Mouse (Mus musculus) embryonic facial prominence, embryonic 14.5 days (tissue): Measurements from ENCODE around the gene Tspoap1. TPM values are rescaled to one million over a fixed set of nuclear protein-coding genes. Genes with fewer than 3 reads are reported as not detected.
A peak's percentile ranks its signal among the peaks of the same experiment; 100 is the strongest.

Source experiments
- ATAC-seq: fragments of 200-750 bp; cut with Nextera tagmentation; 2 replicates; pipeline ENCODE4 v1.8.0; 2017; ENCODE audit warnings: low read depth, moderate number of reproducible peaks, moderate TSS enrichment
- DNase-seq: peaks from one replicate; pipeline ENCODE4 v3.0.0-alpha.2; 2015; ENCODE audit warnings: low spot score
- H3K27ac ChIP-seq: fragments of 300-500 bp; sonication (generic); replicated peaks from 2 replicates; pipeline ENCODE4 v1.5.1; 2014; ENCODE audit warnings: low read depth, mild to moderate bottlenecking, low read length, moderate library complexity
- H3K27me3 ChIP-seq: fragments of 300-500 bp; sonication (generic); replicated peaks from 2 replicates; pipeline ENCODE4 v1.6.1; 2014; ENCODE audit warnings: low read length; ENCODE audit not compliant: control insufficient read depth, insufficient read depth
- H3K36me3 ChIP-seq: fragments of 300-500 bp; sonication (generic); 2 replicates; pipeline ENCODE4 v1.6.1; 2014; ENCODE audit warnings: low read length, mixed read lengths; ENCODE audit not compliant: control insufficient read depth, insufficient read depth
- H3K4me1 ChIP-seq: fragments of 300-500 bp; sonication (generic); 2 replicates; pipeline ENCODE4 v1.6.1; 2014; ENCODE audit warnings: antibody characterized with exemption, low read length; ENCODE audit not compliant: control insufficient read depth, insufficient read depth
- H3K4me2 ChIP-seq: fragments of 300-500 bp; sonication (generic); 2 replicates; pipeline ENCODE4 v1.6.1; 2014; ENCODE audit warnings: low read depth, mild to moderate bottlenecking, low read length, moderate library complexity, mixed read lengths
- H3K4me3 ChIP-seq: fragments of 300-500 bp; sonication (generic); 2 replicates; pipeline ENCODE4 v1.5.1; 2014; ENCODE audit warnings: low read depth, mild to moderate bottlenecking, low read length
- H3K9ac ChIP-seq: fragments of 300-500 bp; sonication (generic); 2 replicates; pipeline ENCODE4 v1.6.1; 2014; ENCODE audit warnings: low read depth, mild to moderate bottlenecking, low read length, moderate library complexity, mixed read lengths
- H3K9me3 ChIP-seq: fragments of 300-500 bp; sonication (generic); 2 replicates; pipeline ENCODE4 v1.6.1; 2016; ENCODE audit warnings: low read length; ENCODE audit not compliant: control insufficient read depth
- WGBS: fragments of 180-500 bp; shearing (Covaris S2); extraction: QIAGEN DNeasy Blood & Tissue Kit; methylation state at CpG from one replicate; pipeline ENCODE4 v1.1.7; 2014; 5-methylcytosine and 5-hydroxymethylcytosine counted together
- polyA plus RNA-seq: library from polyadenylated mRNA; unstranded; fragments of >200 nt; fragmentation: Nextera tagmentation; extraction: Ambion mirVana; gene quantifications from 2 replicates; pipeline ENCODE4 v1.2.1, GENCODE M21; 2014

Tspoap1 gene
- polyA plus RNA-seq, 1 experiment from 2014 or later: 1.9 TPM

- no peak for DNase-seq
- peaks cover 7% of the 10 kb centered on the region for H3K4me1 ChIP-seq
- peaks cover 79% of the 10 kb centered on the region for H3K27me3 ChIP-seq
- H3K4me2 ChIP-seq: no peak overlapping the region
- H3K9ac ChIP-seq: no peak overlapping the region
- WGBS: 77% methylated on average over 14 of the region's 14 CpGs
- H3K9me3 ChIP-seq: no peaks in the 10 kb centered on the region
- no peak for ATAC-seq
- H3K36me3 ChIP-seq: no peaks in the 10 kb centered on the region
- H3K4me3 ChIP-seq: no peak overlapping the region
- no peak overlapping the region for H3K27ac ChIP-seq
Observed at GRCm38 (mm10) chr11:87761806-87762701, 1.7 kb downstream of the Tspoap1 start.

- Histone ChIP-seq H3K4me3 (peak overlapping the region; percentile 48; the same call in 1 of the 2 replicates), H3K4me2 (peak overlapping the region; percentile 92; the same call in 1 of the 2 replicates), H3K27me3 (peaks cover 79% of the 10 kb centered on the region), H3K9me3 (no peaks in the 10 kb centered on the region), H3K27ac (no peak overlapping the region), H3K9ac (no peak overlapping the region; the same call in 1 of the 2 replicates), H3K36me3 (no peaks in the 10 kb centered on the region), H3K4me1 (peaks cover 7% of the 10 kb centered on the region)
- ATAC-seq (no peak), DNase-seq (no peak)
- 39% methylated on average over 12 of the region's 12 CpGs for WGBS
Observed at GRCm38 (mm10) chr11:87762702-87763385, 2.5 kb downstream of the Tspoap1 start.

DNA sequence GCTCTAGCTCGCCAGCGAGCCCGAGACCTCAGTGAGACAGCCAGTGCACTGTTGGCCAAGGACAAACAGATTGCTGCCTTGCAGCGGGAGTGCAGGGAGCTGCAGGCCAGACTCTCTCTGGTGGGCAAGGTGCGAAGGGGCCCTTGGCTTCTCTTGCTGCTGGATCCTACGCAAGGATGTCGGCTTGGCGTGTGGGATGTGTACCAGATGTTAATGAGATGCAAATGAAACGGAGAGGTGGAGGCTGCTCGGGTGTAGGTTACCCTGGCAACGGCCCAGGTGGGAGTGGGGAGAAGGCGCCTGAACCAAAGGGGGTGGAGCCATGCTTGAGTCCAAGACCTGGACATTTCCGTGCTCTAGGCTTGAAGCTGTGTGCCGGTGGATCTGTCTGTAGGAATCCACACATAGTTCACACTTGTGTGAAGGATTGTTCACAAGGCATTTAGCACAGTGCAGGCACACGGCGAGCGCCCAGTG lies 3.2 kb downstream of the Tspoap1 start:
- DNase-seq (peak; percentile 79), ATAC-seq (peak; percentile 70)
- no peaks in the 10 kb centered on the region for H3K9me3 ChIP-seq
- peak overlapping the region; percentile 92 for H3K4me2 ChIP-seq
- peak overlapping the region; percentile 68 for H3K9ac ChIP-seq
- H3K36me3 ChIP-seq: no peaks in the 10 kb centered on the region
- peaks cover 7% of the 10 kb centered on the region for H3K4me1 ChIP-seq
- H3K4me3 ChIP-seq: peak overlapping the region; percentile 48
- peaks cover 79% of the 10 kb centered on the region for H3K27me3 ChIP-seq
- no peak overlapping the region for H3K27ac ChIP-seq
- 2% methylated on average over 16 of the region's 17 CpGs for WGBS

GRCm38 (mm10) chr11:87763988-87764876 lies 3.9 kb downstream of the Tspoap1 start:
- no peak overlapping the region for H3K27ac ChIP-seq
- peak overlapping the region; percentile 48 for H3K4me3 ChIP-seq
- DNase-seq (peak; percentile 41), ATAC-seq (peak; percentile 74)
- WGBS: under 1% methylated on average over 53 of the region's 65 CpGs
- no peaks in the 10 kb centered on the region for H3K36me3 ChIP-seq
- peak overlapping the region; percentile 68 for H3K9ac ChIP-seq
- H3K4me2 ChIP-seq: peak overlapping the region; percentile 92
- peaks cover 7% of the 10 kb centered on the region for H3K4me1 ChIP-seq
- peaks cover 78% of the 10 kb centered on the region for H3K27me3 ChIP-seq
- H3K9me3 ChIP-seq: no peaks in the 10 kb centered on the region

DNA sequence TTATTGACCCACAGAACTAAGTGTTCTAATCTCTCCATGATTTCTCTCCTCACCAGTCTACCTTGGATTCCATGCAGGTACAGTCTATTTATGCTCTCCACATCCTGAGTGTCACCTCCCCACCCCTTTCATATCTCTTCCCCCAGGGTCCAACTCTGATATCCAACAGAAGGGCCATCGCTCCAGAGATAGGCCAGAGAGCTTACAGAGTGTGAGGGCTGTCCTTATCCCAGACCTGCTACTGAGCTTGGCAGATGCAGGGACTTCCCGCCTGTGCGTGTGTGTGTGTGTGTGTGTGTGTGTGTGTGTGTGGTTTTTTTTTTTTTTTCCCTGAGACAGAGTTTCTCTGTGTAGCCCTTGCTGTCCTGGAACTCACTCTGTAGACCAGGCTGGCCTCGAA lies 8.4 kb downstream of the Tspoap1 start:
- no peaks in the 10 kb centered on the region for H3K36me3 ChIP-seq
- DNase-seq: no peak
- no peak overlapping the region for H3K27ac ChIP-seq
- H3K9ac ChIP-seq: no peak overlapping the region
- no peak for ATAC-seq
- peaks cover 33% of the 10 kb centered on the region for H3K27me3 ChIP-seq
- no peak overlapping the region for H3K4me3 ChIP-seq
- 94% methylated on average over 4 of the region's 4 CpGs for WGBS
- H3K4me1 ChIP-seq: peaks cover 3% of the 10 kb centered on the region
- H3K4me2 ChIP-seq: no peak overlapping the region
- no peaks in the 10 kb centered on the region for H3K9me3 ChIP-seq

DNA sequence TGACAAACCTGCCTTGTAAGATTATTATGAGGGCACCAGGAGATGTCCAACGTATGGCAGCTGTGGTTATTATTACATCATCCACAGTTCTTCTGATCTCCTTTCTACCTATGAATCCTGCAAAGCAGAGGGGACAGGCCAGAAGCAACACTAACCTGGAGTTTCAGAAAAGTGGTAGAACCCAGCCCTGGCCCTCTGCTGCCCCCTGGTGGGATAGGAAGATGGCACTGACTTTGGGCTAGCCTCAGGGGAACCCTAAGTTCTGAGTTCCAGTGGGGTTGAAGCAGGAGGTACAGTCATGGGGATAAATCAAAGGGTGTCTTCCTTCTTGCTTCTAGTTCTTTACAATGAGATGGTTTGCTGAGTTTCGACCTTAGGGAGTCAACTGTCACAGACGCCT lies 10.6 kb downstream of the Tspoap1 start:
- Histone ChIP-seq H3K9me3 (no peaks in the 10 kb centered on the region), H3K4me1 (no peaks in the 10 kb centered on the region), H3K36me3 (no peaks in the 10 kb centered on the region), H3K9ac (no peak overlapping the region), H3K4me2 (no peak overlapping the region), H3K4me3 (no peak overlapping the region), H3K27ac (no peak overlapping the region), H3K27me3 (peaks cover 11% of the 10 kb centered on the region)
- ATAC-seq: no peak
- WGBS: 56% methylated on average over 3 of the region's 3 CpGs
- peak; percentile 23 for DNase-seq

DNA sequence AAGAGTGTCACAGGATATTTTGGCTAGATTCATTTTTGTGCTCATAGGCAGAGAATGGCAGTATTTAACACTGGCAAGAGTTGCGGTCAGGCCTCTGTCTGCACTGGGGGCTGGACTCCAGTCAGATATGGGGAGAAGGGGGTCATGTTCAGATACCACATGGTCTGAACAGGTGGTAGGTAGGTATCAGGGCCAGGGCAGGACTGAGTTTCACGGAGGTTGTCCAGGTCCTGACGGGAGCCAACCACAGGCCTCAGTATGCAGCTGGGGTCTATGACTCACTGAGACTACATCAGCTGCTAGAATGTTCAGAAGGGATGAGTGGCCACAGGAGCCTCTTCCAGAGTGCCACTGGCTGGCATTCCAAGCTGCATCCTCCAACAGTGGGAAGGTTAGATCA lies 12.0 kb downstream of the Tspoap1 start:
- no peak overlapping the region for H3K4me3 ChIP-seq
- no peak for DNase-seq
- H3K27ac ChIP-seq: no peak overlapping the region
- no peaks in the 10 kb centered on the region for H3K36me3 ChIP-seq
- H3K9ac ChIP-seq: no peak overlapping the region
- no peak for ATAC-seq
- H3K9me3 ChIP-seq: no peaks in the 10 kb centered on the region
- no peak overlapping the region for H3K4me2 ChIP-seq
- H3K27me3 ChIP-seq: no peaks in the 10 kb centered on the region
- 95% methylated on average over 3 of the region's 3 CpGs for WGBS
- no peaks in the 10 kb centered on the region for H3K4me1 ChIP-seq
